Mouse (Mus musculus) layer of hippocampus, postnatal 10 days (tissue): Measurements from ENCODE around the gene Tfcp2. TPM values are rescaled to one million over a fixed set of nuclear protein-coding genes. Genes with fewer than 3 reads are reported as not detected.

ENCODE experiments used
- DNase-seq, 2 experiments: peaks; one replicate each; pipeline ENCODE4 v3.0.0; 2021; ENCODE audit warnings: low spot score in 2 of 2
- long read RNA-seq: library from polyadenylated mRNA; stranded (forward); transcript quantifications from one replicate; pipeline ENCODE4 v2.0.0, GENCODE M21; 2023
- total RNA-seq, 2 experiments: library from RNA; stranded (reverse); gene quantifications; 2 replicates each; pipeline ENCODE4 v1.2.3; 2021

Tfcp2 gene
- 10 to 100 TPM; 28.8 to 34.1 TPM for total RNA-seq
- long read RNA-seq, partial matches to known transcripts = 10 of 19 reads
- long read RNA-seq, other reads (novel, unspliced or antisense) = 6 of 19 reads

GRCm38 (mm10) chr15:100551326-100552307 lies at the start of gene Tfcp2:
Tfcp2 (minus strand) TSS chr15:100552008.
- DNase-seq = peak; percentile 97 to 98

- no peak for DNase-seq
Observed at GRCm38 (mm10) chr15:100600696-100601272, 49.0 kb upstream of the Tfcp2 start.

DNA sequence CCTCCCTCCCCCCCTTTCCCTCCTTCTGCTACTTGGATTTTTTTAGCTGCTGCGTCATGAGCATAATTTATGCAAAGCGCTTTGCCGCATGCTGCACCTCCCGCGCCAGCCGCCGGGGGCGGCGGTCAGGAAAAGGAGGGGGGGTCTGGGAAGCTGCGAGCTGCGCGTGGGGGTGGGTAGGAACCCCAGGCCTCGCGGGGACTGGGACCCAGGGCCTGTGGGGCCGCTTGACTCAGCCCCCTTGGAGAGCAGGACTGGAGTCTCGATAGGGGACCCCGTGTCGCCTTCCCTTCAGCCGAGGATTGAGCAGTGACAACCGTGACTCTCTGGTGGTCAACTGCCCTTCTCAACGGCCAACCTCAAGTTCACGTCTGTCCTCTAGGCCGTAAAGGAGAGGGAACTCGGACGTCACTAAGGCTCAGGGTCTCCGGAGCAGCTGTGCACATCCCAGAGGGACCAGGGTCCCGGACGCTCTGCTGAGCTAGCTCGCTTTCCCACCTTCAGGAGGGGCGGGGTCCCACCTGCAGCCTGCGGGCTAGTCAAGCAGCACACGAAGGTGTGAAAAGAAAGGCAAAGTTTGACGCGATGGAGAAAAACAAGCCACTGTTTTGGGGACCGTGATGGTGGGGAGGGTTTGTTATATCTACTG lies 48.4 kb upstream of the Tfcp2 start:
- peak; percentile 79 to 82 for DNase-seq

- DNase-seq = peak; percentile 44 to 65
Observed at GRCm38 (mm10) chr15:100599276-100600046, 47.7 kb upstream of the Tfcp2 start, which contains the start of gene Pou6f1. Pou6f1 (minus strand) TSS chr15:100599984.

GRCm38 (mm10) chr15:100598883-100599275 lies 47.1 kb upstream of the Tfcp2 start:
- peak; percentile 28 to 46 for DNase-seq

DNA sequence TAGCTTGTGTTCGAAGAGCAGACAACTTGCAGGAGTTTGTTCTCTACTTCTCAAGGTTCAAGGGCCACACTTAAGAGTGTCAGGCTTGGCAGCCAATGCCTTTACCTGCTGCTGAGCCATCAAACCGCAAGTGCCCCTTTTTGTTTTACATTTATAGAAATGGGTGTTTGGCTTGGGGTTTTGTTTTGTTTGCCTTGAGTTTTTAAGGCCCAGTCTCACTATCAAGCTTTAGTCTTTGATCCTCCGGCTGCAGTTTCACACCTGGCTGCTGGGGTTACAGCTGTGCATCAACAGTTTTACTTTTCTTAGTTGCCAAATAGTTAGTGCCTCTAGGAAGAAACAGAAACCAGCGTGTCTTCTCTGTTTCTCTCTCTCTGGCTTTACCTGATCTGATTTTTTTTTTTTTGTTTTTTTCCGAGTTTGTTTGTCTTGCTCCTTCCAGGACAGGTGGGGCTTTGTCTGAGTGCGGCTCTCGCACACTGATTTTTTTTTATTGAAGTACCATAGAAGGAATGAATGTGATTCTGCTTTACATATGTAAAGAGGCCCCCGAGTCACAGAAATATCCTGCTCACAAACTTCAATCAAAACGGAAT lies 46.6 kb upstream of the Tfcp2 start:
- DNase-seq = no peak

- DNase-seq = no peak
Observed at GRCm38 (mm10) chr15:100592817-100593216, 41.0 kb upstream of the Tfcp2 start.

DNA sequence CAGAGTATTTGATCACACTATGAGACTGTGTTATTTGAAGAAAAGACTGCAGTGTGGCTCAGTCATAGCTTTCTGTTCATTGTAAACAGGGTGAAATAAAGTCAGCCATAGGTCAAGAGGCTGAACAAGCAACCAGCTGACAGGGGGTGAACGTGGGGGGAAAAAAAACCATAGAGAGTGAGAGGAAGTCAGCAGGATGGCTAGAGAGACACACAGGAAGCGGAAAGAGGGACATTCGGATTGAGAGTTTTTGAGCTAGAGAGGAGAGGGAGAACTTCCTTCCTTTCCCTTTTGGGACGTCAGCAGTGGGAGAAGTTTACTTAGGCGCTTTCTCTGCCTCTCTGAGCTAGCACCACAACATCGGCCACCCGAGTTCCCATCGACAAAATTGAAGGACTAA lies 38.6 kb upstream of the Tfcp2 start:
- no peak for DNase-seq

- DNase-seq = no peak
Observed at GRCm38 (mm10) chr15:100588297-100588696, 36.5 kb upstream of the Tfcp2 start.

DNA sequence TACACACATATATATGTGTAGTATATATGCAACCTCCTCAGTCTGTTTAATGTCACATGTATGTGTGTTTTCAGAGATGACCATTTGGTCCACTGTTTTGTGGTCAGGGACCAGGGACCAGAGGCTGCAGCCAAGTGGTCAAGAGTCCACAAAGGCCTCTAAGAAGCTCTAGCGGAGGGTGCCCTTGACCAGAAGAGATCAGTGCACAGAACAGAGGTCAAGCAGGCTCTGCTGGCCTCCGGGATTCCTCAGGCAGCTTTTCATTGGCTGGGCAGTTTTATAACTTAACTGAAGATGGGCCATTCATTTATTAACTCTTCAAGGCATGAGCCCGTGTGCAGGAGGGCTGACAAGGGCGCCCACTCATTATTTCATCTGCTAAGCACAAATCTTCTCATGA lies 35.4 kb upstream of the Tfcp2 start:
- DNase-seq = no peak

DNA sequence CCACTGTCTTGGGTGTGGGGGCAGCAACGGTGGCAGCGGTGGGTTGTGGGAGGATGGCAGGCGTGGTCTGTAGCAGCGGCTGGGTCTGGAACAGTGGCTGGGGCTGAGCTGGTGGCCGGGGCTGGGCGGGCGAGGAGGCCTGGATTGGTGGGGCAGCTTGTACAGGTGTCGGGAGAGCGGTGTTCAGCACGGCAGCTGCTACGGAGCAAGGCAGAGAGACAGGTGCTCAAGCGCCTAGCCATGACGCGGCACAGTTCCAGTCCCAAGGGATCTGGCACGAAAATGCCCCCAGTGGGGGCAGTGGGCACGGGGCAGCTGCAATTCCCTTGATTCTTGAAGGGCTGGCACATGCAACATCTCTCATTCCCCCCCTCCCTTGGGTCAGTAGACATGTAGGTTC lies 34.1 kb upstream of the Tfcp2 start:
- no peak for DNase-seq

GRCm38 (mm10) chr15:100580108-100580507 lies 28.3 kb upstream of the Tfcp2 start:
- DNase-seq = no peak

DNA sequence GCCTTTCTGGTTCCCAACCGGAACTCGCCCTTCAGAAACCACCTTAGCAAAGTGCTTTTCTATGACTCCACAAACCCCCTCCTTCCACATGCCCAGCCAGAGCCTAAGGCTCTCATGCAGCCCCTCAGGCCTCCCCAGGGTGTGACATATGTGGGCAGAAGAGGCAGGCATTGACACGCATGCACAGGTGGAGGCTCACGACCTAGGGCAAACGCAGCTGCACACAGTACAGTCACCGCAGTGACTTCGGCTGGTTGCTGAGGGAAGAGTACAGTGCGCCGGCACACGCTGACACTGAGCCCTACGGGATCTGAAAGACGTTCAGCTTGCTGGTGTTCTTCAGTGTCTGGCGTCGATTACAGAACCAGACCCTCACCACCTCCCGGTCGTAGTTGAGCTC lies 26.2 kb upstream of the Tfcp2 start:
- no peak for DNase-seq

DNA sequence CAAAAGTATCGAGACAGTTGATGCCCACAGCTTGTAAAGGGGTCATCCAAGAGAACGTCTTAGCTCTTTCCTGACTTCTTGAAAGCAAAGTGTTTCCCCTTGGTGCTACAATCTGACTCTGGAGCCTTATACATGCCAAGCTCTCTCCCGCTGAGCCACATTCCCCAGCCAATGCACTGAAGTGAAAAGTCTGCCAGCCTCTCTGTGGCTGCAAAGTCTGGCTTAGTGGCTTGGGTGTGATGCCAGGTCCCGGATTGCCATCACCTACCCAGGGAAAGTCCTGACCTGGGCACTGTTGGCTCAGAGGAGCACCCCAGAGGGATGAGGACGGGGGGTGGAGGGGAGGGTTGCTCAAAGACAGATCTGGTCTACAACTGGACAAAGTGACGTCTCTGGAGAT lies 25.0 kb upstream of the Tfcp2 start:
- DNase-seq = no peak

DNA sequence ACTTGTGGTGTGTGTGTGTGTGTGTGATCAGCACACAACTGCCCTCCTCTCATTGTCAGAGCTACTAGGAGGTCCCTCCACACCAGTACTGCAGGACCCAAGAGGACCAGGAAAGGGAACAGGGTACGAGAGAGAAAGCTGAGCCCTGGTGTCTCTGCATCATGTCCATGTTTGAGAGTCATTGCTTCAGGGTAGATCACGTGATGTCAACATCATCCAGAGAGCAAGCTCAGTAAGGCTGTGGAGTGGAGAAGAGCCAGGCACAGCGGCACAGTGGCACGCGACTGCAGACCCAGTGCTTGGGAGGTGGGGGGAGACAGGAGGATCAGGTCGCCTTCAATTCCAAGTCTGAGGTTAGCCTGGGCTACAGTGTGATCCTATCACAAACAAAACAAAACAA lies 24.6 kb upstream of the Tfcp2 start:
- no peak for DNase-seq

GRCm38 (mm10) chr15:100575366-100575765 lies 23.6 kb upstream of the Tfcp2 start:
- no peak for DNase-seq

DNA sequence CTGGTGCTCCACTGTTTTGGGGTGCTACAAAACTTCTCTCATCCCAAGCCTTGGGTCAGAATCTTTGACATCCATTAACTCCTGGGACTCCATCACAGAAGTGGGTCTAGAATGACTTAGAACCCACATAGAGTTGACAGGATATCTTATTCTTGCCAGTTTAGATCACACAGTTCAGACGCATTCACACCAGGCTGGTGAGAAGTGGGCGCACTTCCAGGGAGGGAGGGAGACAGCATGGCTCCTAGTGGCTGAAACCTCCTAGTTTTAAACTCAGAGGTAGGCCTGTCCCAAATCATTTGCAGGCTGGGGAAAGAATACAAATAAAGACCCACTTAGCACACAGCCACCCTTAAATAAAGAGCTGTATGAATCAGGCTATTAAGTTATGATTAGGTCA lies 22.6 kb upstream of the Tfcp2 start:
- no peak for DNase-seq

DNA sequence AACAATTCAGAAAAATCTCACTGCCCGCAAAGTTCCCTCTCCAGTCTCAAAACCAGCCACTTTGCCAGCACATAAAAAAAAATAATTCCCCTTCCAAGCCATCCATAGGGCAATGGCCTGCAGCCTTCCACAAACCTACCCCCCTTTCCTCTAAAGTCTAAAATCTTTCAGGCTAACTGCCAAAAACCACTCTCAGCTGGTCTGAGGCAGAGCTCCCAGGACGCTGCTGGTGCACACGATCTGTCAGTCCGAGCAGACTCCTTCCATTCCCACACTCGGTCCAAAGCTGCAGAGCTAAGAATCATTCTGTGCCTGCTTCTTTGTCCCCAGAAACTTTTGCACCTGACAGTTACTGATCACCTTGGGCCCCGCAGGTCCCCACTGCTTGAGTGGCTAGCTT lies 22.1 kb upstream of the Tfcp2 start:
- no peak for DNase-seq

DNA sequence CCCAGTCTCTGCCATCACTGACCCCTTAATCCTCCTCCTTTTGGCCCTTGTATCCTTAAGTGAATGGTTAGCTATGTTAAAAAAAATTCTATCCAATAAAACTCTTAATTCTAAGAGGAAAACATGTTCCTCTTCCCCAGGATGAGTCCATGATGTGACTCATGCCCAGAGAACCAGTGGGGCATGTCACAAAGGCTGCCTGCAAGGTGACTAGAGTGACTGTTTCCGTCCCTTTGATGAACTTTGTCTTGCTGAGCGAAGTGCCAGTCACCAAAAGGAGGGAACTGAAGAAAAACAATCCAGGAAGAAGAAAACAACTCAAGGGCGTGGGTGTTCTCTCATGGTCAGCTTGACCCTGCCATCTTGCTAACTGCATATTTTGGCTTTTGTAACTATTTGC lies 17.4 kb upstream of the Tfcp2 start:
- DNase-seq = no peak

- DNase-seq = no peak
Observed at GRCm38 (mm10) chr15:100566531-100566930, 14.7 kb upstream of the Tfcp2 start.
